Mouse (Mus musculus) subcutaneous adipose tissue, adult 2 months (tissue): ENCODE measurements around the gene S100b. TPM values are rescaled to one million over a fixed set of nuclear protein-coding genes. Genes with fewer than 3 reads are reported as not detected.

Experiments
- polyA plus RNA-seq: library from polyadenylated mRNA; depleted of rRNA; stranded (reverse); fragments of >200 nt; gene quantifications from 2 replicates; pipeline ENCODE4 v1.2.3, GENCODE M21; 2012; ENCODE audit warnings: low replicate concordance; rRNA removed

Gene S100b
- polyA plus RNA-seq: 2.2 and 21.1 TPM in 2 replicates

GRCm38 (mm10) chr10:76253536-76253935, at the start of gene S100b:
TSS of gene S100b (plus strand) at chr10:76253853.

GRCm38 (mm10) chr10:76237341-76238225, 16.1 kb upstream of the S100b start, which contains the start of gene Prmt2:
TSS of gene Prmt2 (minus strand) at chr10:76237865.

Other genes starting within 250 kb of the S100b start
- 4.9 and 8.6 TPM in 2 replicates for gene Zfp280b, start 221.2 kb upstream of the S100b start, polyA plus RNA-seq
- not detected in 2 replicates for gene Slc5a4b, start 142.9 kb upstream of the S100b start, polyA plus RNA-seq
- not detected in 2 replicates for gene Slc5a4a, start 106.4 kb upstream of the S100b start, polyA plus RNA-seq
- 39.5 and 46.3 TPM in 2 replicates for gene Prmt2, start 16.0 kb upstream of the S100b start, polyA plus RNA-seq
- gene Dip2a, start 91.4 kb downstream of the S100b start, polyA plus RNA-seq: 20.5 and 30.7 TPM in 2 replicates
- gene AC141477.1, start 186.6 kb downstream of the S100b start, polyA plus RNA-seq: not detected in 2 replicates
- 12.7 and 19.0 TPM in 2 replicates for gene Pcnt, start 188.9 kb downstream of the S100b start, polyA plus RNA-seq
- not detected in 2 replicates for gene 2610028H24Rik, start 195.2 kb downstream of the S100b start, polyA plus RNA-seq
- 21.5 and 32.8 TPM in 2 replicates for gene Mcm3ap, start 215.1 kb downstream of the S100b start, polyA plus RNA-seq
- gene Ybey, start 215.3 kb downstream of the S100b start, polyA plus RNA-seq: 2.2 and 3.1 TPM in 2 replicates